Mouse (Mus musculus) cerebellum, adult 2 months (tissue): ENCODE results near the gene Tas1r2. TPM values are rescaled to one million over a fixed set of nuclear protein-coding genes. Genes with fewer than 3 reads are reported as not detected.

Source experiments
- DNase-seq, 2 experiments: peaks; one replicate each; pipeline ENCODE4 v3.0.0; 2021
- H3K27ac ChIP-seq: fragments of 200-500 bp; 2 replicates; pipeline ENCODE4 v1.5.1; 2012; ENCODE audit warnings: low read length, control low read depth, inconsistent platforms; ENCODE audit not compliant: insufficient read depth
- H3K27me3 ChIP-seq: fragments of 200-500 bp; 2 replicates; pipeline ENCODE4 v1.6.1; 2012; ENCODE audit warnings: inconsistent platforms, mild to moderate bottlenecking, low read length, moderate library complexity; ENCODE audit not compliant: control insufficient read depth, insufficient read depth
- H3K4me1 ChIP-seq: fragments of 200-500 bp; 2 replicates; pipeline ENCODE4 v1.6.1; 2011; ENCODE audit warnings: low read length; ENCODE audit not compliant: control insufficient read depth, insufficient read depth
- H3K4me3 ChIP-seq: fragments of 200-500 bp; replicated peaks from 2 replicates; pipeline ENCODE3; 2011; ENCODE audit warnings: mild to moderate bottlenecking, low read depth, low read length, control low read depth; ENCODE audit not compliant: insufficient read depth
- CTCF ChIP-seq: fragments of 200-500 bp; IDR thresholded peaks from 2 replicates; pipeline ENCODE4 v1.5.1; 2011; ENCODE audit warnings: low read depth, mild to moderate bottlenecking, control low read depth, low read length, moderate library complexity, borderline replicate concordance; ENCODE audit not compliant: insufficient read depth
- POLR2A ChIP-seq: fragments of 200-500 bp; IDR thresholded peaks from 2 replicates; pipeline ENCODE4 v1.6.1; 2011; ENCODE audit warnings: low read length, control low read depth, borderline replicate concordance; ENCODE audit not compliant: insufficient read depth
- WGBS: fragments of 180-500 bp; shearing (Covaris S2); methylation state at CpG from one replicate; pipeline ENCODE4 v1.1.7; 2018; 5-methylcytosine and 5-hydroxymethylcytosine counted together
- polyA plus RNA-seq: library from polyadenylated mRNA; depleted of rRNA; stranded (reverse); fragments of >200 nt; gene quantifications from 2 replicates; pipeline ENCODE4 v1.2.3, GENCODE M21; 2012

The Tas1r2 gene
- polyA plus RNA-seq, 1 experiment, result not detected

DNA sequence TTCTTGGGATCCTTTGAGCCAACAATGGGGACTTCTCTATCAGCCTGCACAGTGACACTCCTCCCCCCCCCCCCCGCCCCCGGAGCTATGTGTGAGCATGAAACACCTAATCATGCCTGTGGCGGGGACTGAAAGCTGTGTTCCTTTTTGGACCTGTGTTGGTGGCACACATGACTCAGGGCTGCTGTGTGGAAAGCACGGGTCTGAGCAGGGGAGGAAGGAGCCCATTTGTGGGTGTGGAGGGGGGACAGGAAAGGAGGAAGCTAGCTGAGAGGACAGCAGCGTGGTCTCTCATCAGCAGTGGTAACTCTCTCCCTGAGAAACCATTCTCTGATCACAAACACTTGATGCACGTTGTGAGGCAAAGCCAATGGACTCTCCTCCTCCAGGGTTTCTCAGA, 12.6 kb upstream of the Tas1r2 start:
- 70% methylated on average over 6 of the region's 6 CpGs for WGBS
- Histone ChIP-seq H3K4me1 (peaks cover 2% of the 10 kb centered on the region; the same call in 1 of the 2 replicates), H3K27ac (no peak overlapping the region), H3K27me3 (no peaks in the 10 kb centered on the region), H3K4me3 (no peak overlapping the region)
- DNase-seq, result no peak
- TF ChIP-seq POLR2A (no peak), CTCF (no peak)

DNA sequence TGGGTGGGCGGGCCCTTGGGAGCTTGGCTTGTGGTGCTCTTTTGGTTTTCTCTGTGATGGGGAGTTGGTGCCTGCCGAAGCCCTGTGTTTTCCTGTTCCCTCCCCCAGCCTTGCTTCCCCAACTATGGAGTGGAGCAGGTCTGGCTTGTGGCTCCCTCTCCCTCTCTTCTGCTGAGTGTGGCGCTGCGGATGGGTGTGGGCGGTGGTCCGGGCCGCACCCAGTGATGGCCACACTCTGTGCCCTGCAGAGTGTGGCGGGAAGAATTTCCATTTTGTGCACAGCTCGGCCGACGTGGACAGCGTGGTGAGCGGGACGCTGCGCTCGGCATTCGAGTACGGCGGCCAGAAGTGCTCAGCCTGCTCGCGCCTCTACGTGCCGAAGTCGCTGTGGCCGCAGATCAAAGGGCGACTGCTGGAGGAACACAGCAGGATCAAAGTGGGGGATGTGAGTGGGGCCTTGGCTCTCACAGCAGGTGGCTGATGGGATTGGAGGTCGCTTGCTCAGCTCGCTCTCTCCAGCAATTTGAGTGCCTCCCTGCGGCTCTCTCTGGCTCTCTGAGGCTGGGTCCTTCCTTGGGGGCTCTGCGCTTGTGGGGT, 11.4 kb upstream of the Tas1r2 start:
- Histone ChIP-seq H3K4me3 (no peak overlapping the region), H3K27me3 (no peaks in the 10 kb centered on the region), H3K27ac (no peak overlapping the region), H3K4me1 (no peaks in the 10 kb centered on the region)
- WGBS, result 51% methylated on average over 30 of the region's 30 CpGs
- no peak for TF ChIP-seq CTCF
- TF ChIP-seq POLR2A, result no peak
- DNase-seq, result no peak

DNA sequence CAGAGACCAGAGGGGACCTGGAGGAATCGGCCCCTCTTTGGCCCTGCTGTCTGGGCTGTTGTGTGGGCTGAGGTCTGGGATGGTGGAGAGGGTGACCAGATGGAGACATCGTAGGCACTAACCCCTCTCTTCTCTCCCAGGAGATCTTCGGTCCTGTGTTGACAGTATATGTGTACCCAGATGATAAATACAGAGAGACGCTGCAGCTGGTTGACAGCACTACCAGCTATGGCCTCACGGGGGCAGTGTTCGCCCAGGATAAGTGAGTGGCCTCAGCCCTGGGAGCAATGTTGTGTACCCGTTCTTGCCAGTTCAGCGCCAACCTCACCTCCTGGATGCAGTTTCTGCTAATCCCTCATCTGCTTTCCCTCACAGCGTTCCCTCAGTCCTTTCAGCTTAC, 9.4 kb upstream of the Tas1r2 start:
- TF ChIP-seq CTCF (peak; percentile 97), POLR2A (no peak)
- H3K4me1 ChIP-seq, result no peaks in the 10 kb centered on the region
- no peak overlapping the region for H3K27ac ChIP-seq
- DNase-seq, result peak; percentile 69 to 84
- no peaks in the 10 kb centered on the region for H3K27me3 ChIP-seq
- H3K4me3 ChIP-seq, result no peak overlapping the region
- WGBS, result 15% methylated on average over 9 of the region's 9 CpGs

DNA sequence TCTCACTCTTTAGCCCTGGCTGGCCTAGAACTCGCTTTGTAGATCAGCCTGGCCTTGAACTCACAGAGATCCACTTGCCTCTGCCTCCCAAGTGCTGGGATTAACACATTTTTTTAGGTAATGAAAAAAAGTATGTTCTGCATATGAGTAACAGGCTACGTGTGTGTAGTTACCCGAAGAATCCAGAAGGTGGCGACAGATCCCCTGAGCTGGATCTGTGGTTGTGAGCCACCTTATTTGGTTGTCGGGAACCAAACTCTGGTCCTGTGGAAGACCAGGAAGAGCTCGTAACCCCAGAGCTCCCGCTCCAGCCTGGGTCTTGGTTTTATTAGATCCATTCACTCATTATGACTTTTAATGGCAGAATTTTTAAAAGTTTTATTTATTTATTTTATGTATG, 6.4 kb upstream of the Tas1r2 start:
- 89% methylated on average over 7 of the region's 7 CpGs for whole genome bisulfite sequencing
- no peak for DNase-seq
- Histone ChIP-seq H3K27ac (no peak overlapping the region), H3K4me1 (peaks cover 8% of the 10 kb centered on the region), H3K4me3 (no peak overlapping the region), H3K27me3 (no peaks in the 10 kb centered on the region)
- TF ChIP-seq CTCF, result peak; percentile 30; the same call in 1 of the 2 replicates
- no peak for TF ChIP-seq POLR2A

DNA sequence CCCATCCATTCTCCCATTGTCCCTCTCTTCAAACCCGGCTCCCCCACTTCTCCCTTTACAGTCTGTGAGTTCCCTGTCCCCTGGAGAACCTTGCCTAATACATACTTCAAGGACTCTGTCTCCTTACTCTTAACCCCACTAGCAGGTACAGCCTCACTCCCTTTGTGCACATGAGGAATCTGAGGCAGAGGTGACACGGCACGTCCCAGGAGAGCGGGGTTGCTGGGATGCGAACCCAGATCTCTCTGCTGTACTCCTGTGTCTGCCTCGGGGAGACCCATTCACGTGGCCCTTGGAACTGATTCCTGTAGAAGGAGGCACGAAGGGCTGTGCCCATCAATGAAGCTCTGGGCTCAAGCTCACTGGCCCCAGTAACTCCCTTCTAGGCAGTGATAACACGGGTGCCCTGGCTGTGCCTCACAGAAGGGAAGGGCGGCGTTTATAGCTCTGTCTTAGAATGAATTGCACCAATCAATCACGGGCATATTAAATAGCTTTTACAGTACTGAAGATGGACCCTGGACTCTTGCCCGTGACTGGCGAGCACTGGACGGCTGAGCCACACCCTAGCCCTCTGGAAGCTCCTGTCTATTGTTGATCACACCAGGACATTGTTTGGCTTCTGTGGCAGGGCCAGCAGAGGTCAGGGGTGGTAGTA, 3.1 kb upstream of the Tas1r2 start:
- H3K4me3 ChIP-seq, result no peak overlapping the region
- no peak for TF ChIP-seq POLR2A
- no peak for TF ChIP-seq CTCF
- 78% methylated on average over 15 of the region's 15 CpGs for WGBS
- no peak for DNase-seq
- H3K4me1 ChIP-seq, result peaks cover 8% of the 10 kb centered on the region
- H3K27ac ChIP-seq, result no peak overlapping the region
- H3K27me3 ChIP-seq, result no peaks in the 10 kb centered on the region

DNA sequence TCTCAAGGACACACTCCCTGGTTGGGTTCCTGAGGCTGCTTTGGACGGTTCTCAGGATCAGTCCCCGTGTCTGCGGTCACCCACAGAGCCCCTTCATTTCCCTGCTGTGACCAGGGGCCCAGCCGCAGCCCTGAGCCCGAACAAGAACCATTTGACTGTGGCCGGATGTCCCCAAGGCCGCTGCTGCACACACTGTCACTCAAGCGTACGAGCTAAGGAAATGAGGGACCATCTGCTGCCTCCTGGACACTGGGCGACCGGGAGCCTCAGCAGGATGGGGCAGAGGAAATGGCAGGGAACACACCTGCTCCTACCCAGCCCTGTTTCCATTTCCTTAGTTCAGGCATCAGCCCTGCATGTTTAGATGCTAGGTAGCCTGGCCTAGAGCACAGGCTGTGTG, 2.4 kb upstream of the Tas1r2 start:
- DNase-seq, result peak in 1 of 2 experiments; percentile 38
- WGBS, result 10% methylated on average over 11 of the region's 11 CpGs
- H3K4me3 ChIP-seq, result no peak overlapping the region
- TF ChIP-seq CTCF (no peak), POLR2A (no peak)
- H3K27ac ChIP-seq, result no peak overlapping the region; the same call in 1 of the 2 replicates
- H3K4me1 ChIP-seq, result peaks cover 8% of the 10 kb centered on the region
- no peaks in the 10 kb centered on the region for H3K27me3 ChIP-seq

DNA sequence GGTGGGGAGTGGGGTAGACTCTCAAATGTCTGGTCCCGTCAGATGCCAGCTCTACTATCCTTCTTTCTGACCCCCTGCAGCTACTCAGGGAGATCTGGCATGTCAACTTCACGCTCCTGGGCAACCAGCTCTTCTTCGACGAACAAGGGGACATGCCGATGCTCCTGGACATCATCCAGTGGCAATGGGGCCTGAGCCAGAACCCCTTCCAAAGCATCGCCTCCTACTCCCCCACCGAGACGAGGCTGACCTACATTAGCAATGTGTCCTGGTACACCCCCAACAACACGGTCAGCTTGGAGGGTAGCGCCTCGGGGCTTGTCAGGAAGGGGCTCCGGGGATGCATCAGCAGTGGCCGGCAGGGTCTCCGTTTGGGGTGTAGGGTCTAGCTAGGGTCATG, 8.6 kb downstream of the Tas1r2 start:
- no peaks in the 10 kb centered on the region for H3K27me3 ChIP-seq
- H3K4me1 ChIP-seq, result peaks cover 8% of the 10 kb centered on the region
- H3K27ac ChIP-seq, result no peak overlapping the region
- 11% methylated on average over 14 of the region's 14 CpGs for WGBS
- TF ChIP-seq CTCF, result no peak
- no peak for TF ChIP-seq POLR2A
- peak in 1 of 2 experiments; percentile 35 for DNase-seq
- no peak overlapping the region for H3K4me3 ChIP-seq

DNA sequence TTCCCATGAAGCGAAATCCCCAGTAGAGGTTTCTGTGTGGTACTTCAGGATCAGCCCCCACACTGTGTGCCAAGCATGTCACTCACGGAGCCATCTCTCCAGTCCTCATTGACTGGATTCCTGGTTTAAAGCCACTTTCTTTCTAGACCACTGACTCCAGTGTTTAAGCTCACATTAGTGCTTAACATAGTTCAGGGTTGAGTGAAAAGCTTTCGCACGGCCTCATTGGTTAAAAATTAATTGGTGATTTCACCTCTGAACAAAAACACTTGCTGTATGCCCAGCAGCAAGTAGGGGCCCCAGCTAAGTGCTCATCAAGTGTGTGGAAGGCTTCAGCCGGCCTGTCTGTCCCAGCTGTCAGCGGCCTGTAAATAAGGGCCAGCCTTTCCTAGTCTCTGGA, 14.3 kb downstream of the Tas1r2 start:
- no peak overlapping the region for H3K4me3 ChIP-seq
- H3K27me3 ChIP-seq, result no peaks in the 10 kb centered on the region
- TF ChIP-seq POLR2A (no peak), CTCF (no peak)
- no peak for DNase-seq
- H3K27ac ChIP-seq, result no peak overlapping the region
- WGBS, result 74% methylated on average over 6 of the region's 6 CpGs
- H3K4me1 ChIP-seq, result no peaks in the 10 kb centered on the region
